Comparison of ENCODE assay signal across 36 mouse cellular contexts in genomic region chr13:35016067-35016466, GRCm38 (mm10). TPM values are rescaled to one million over a fixed set of nuclear protein-coding genes. Genes with fewer than 3 reads are reported as not detected.
"Had no signal": no experiment of that assay in that cellular context is flagged by ENCODE, and none has a peak within 500 bp of the region (broad histone marks: within the 10 kb centered on the region; RNA-seq: fewer than 3 reads in every experiment).

No protein-coding gene starts in this region.

- ATAC-seq: hindbrain, embryonic 16.5 days; hindbrain, postnatal 0 days; inflammation-experienced regulatory T-cells, adult 6 months; intestine, embryonic 15.5 days; intestine, embryonic 16.5 days; intestine, postnatal 0 days had no signal

- DNase-seq: heart, postnatal 10 days; heart, postnatal 14 days; heart, postnatal 36 days; heart, postnatal 4 days; kidney, adult 11 months; kidney, adult 18-20 months; kidney, adult 2 months; kidney, adult 8-10 months; kidney, adult 9 months; kidney, postnatal 10 days; kidney, postnatal 14 days; kidney, postnatal 25 days; kidney, postnatal 36 days; kidney, postnatal 4 days; layer of hippocampus, adult 9-11 months; layer of hippocampus, postnatal 36 days had no signal

- H3K4me1 ChIP-seq: heart, embryonic 10.5 days; heart, embryonic 12.5 days; heart, embryonic 13.5 days; heart, embryonic 15.5 days; hindbrain, embryonic 10.5 days; hindbrain, embryonic 12.5 days; hindbrain, embryonic 13.5 days; hindbrain, embryonic 15.5 days; intestine, embryonic 15.5 days; kidney, embryonic 15.5 days had no signal

- H3K4me3 ChIP-seq: heart, embryonic 10.5 days; heart, embryonic 12.5 days; heart, embryonic 13.5 days; heart, embryonic 15.5 days; hindbrain, embryonic 10.5 days; hindbrain, embryonic 12.5 days; hindbrain, embryonic 13.5 days; hindbrain, embryonic 15.5 days; intestine, embryonic 15.5 days; kidney, embryonic 15.5 days; layer of hippocampus, adult 2 months had no signal

- H3K27ac ChIP-seq: heart, embryonic 10.5 days; heart, embryonic 13.5 days; heart, embryonic 15.5 days; hindbrain, embryonic 10.5 days; hindbrain, embryonic 12.5 days; hindbrain, embryonic 13.5 days; hindbrain, embryonic 14.5 days; hindbrain, embryonic 15.5 days; hindbrain, postnatal 0 days; intestine, embryonic 15.5 days; kidney, embryonic 15.5 days; kidney, postnatal 0 days; layer of hippocampus, adult 2 months had no signal

- H3K9me3 ChIP-seq: heart, embryonic 10.5 days; heart, embryonic 15.5 days; hindbrain, embryonic 13.5 days; hindbrain, embryonic 15.5 days; intestine, embryonic 15.5 days; kidney, embryonic 15.5 days had no signal

- H3K36me3 ChIP-seq: heart, embryonic 10.5 days; heart, embryonic 12.5 days; heart, embryonic 13.5 days; heart, embryonic 15.5 days; hindbrain, embryonic 10.5 days; hindbrain, embryonic 12.5 days; hindbrain, embryonic 13.5 days; hindbrain, embryonic 15.5 days; intestine, embryonic 15.5 days; kidney, embryonic 15.5 days had no signal

- H3K27me3 ChIP-seq: heart, embryonic 12.5 days; heart, embryonic 13.5 days; heart, embryonic 15.5 days; hindbrain, embryonic 12.5 days; hindbrain, embryonic 13.5 days; hindbrain, embryonic 15.5 days; intestine, embryonic 15.5 days; kidney, embryonic 15.5 days had no signal

- H3K4me2 ChIP-seq: heart, embryonic 11.5 days; heart, embryonic 12.5 days; heart, embryonic 13.5 days; heart, embryonic 15.5 days; hindbrain, embryonic 12.5 days; hindbrain, embryonic 13.5 days; hindbrain, embryonic 14.5 days; hindbrain, embryonic 15.5 days; intestine, embryonic 15.5 days; kidney, embryonic 15.5 days had no signal

- H3K9ac ChIP-seq: heart, embryonic 12.5 days; heart, embryonic 13.5 days; heart, embryonic 15.5 days; hindbrain, embryonic 12.5 days; hindbrain, embryonic 13.5 days; hindbrain, embryonic 14.5 days; hindbrain, embryonic 15.5 days; intestine, embryonic 15.5 days; kidney, embryonic 15.5 days had no signal

RNA-seq across cellular contexts. Expression of gene Eci3, which starts 52.5 kb away (rescaled TPM):
- total RNA-seq: hematopoietic stem cell, adult 5-6 weeks; hindbrain, postnatal 0 days had no signal
